Mouse (Mus musculus) ES-Bruce4 (cell line): ENCODE data around the gene Dctn1. TPM values are rescaled to one million over a fixed set of nuclear protein-coding genes. Genes with fewer than 3 reads are reported as not detected.

Source experiments
- H3K27ac ChIP-seq: 2 replicates; pipeline ENCODE4 v1.5.1; 2012; ENCODE audit warnings: low read length, inconsistent platforms; ENCODE audit not compliant: insufficient read depth
- H3K27me3 ChIP-seq: 2 replicates; pipeline ENCODE4 v1.6.1; 2012; ENCODE audit warnings: mild to moderate bottlenecking, low read length, inconsistent platforms; ENCODE audit not compliant: control insufficient read depth, poor library complexity, insufficient read depth, severe bottlenecking
- H3K36me3 ChIP-seq: 2 replicates; pipeline ENCODE4 v1.6.1; 2012; ENCODE audit warnings: inconsistent platforms, mild to moderate bottlenecking, low read length, moderate library complexity; ENCODE audit not compliant: control insufficient read depth, poor library complexity, insufficient read depth, severe bottlenecking
- H3K4me1 ChIP-seq: one replicate; pipeline ENCODE4 v1.8.1; 2011; ENCODE audit warnings: low read length; ENCODE audit not compliant: control insufficient read depth, insufficient read depth
- H3K4me3 ChIP-seq: 2 replicates; pipeline ENCODE4 v1.5.1; 2011; ENCODE audit warnings: low read depth, mild to moderate bottlenecking, low read length
- H3K9ac ChIP-seq: 2 replicates; pipeline ENCODE4 v1.6.1; 2012; ENCODE audit warnings: low read depth, mild to moderate bottlenecking, inconsistent platforms; ENCODE audit not compliant: poor library complexity, severe bottlenecking
- H3K9me3 ChIP-seq: replicated peaks from 2 replicates; pipeline ENCODE4 v1.6.1; 2012; ENCODE audit warnings: mild to moderate bottlenecking, low read length, inconsistent platforms; ENCODE audit not compliant: control insufficient read depth, poor library complexity, insufficient read depth, severe bottlenecking
- CTCF ChIP-seq: IDR thresholded peaks from one replicate; pipeline ENCODE4 v1.8.1; 2011; ENCODE audit warnings: low read depth, low read length
- EP300 ChIP-seq: IDR thresholded peaks from 2 replicates; pipeline ENCODE4 v1.6.1; 2011; ENCODE audit warnings: low read depth, low read length; ENCODE audit not compliant: insufficient read depth
- POLR2A ChIP-seq: IDR thresholded peaks from one replicate; pipeline ENCODE4 v1.8.1; 2011; ENCODE audit warnings: low read length; ENCODE audit not compliant: insufficient read depth
- polyA plus RNA-seq: library from polyadenylated mRNA; stranded (reverse); fragments of >200 nt; gene quantifications from 2 replicates; pipeline ENCODE4 v1.2.4, GENCODE M21; 2011; ENCODE audit warnings: low read depth; ENCODE audit not compliant: missing spikeins, insufficient read depth, insufficient read length

Gene Dctn1
- polyA plus RNA-seq, 1 experiment, result 41.5 TPM

GRCm38 (mm10) chr6:83134951-83135513 lies 30.7 kb upstream of the Dctn1 start, which contains the start of gene Rtkn:
TSS of gene Rtkn (plus strand) at chr6:83135463.
- Histone ChIP-seq H3K9ac (peak within 1 kb of the TSS; percentile 26), H3K36me3 (no peaks in the 10 kb centered on the region), H3K4me3 (peak within 1 kb of the TSS; percentile 48), H3K4me1 (peaks cover 4% of the 10 kb centered on the region), H3K27ac (no peak within 1 kb of the TSS), H3K9me3 (no peaks in the 10 kb centered on the region), H3K27me3 (no peaks in the 10 kb centered on the region)
- TF ChIP-seq EP300, result no peak
- no peak for TF ChIP-seq CTCF
- no peak for TF ChIP-seq POLR2A

DNA sequence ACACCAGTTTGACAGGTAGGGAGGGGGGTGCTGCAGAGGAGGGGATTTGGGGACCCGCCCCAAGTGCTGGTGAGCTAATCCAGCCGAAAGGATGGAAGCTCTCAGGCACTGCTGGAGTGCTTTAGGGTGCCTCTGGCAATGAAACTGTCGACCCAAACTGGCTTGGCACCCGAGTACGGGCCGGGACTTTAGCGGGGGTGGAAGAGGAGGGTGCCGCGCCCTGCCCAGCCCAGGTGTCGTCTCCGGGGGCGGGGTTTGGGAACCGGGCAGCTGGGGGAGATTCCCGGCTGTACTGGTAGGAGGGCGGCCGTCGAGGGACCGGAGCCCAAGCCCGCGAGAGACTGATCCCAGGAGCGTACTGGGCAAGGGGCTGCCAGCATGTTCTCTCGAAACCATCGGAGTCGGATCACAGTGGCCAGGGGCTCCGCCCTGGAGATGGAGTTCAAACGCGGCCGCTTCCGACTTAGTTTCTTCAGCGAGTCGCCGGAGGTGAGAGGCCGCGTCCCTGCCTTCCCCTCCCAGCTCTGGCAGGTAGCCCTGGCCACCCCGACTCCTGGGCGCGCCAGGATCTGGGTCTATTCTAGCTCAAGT lies 30.1 kb upstream of the Dctn1 start:
- H3K4me3 ChIP-seq, result peak overlapping the region; percentile 48
- H3K36me3 ChIP-seq, result no peaks in the 10 kb centered on the region
- peak overlapping the region; percentile 26 for H3K9ac ChIP-seq
- no peak overlapping the region for H3K27ac ChIP-seq
- peaks cover 4% of the 10 kb centered on the region for H3K4me1 ChIP-seq
- H3K9me3 ChIP-seq, result no peaks in the 10 kb centered on the region
- TF ChIP-seq CTCF (no peak), POLR2A (no peak), EP300 (no peak)
- H3K27me3 ChIP-seq, result no peaks in the 10 kb centered on the region

DNA sequence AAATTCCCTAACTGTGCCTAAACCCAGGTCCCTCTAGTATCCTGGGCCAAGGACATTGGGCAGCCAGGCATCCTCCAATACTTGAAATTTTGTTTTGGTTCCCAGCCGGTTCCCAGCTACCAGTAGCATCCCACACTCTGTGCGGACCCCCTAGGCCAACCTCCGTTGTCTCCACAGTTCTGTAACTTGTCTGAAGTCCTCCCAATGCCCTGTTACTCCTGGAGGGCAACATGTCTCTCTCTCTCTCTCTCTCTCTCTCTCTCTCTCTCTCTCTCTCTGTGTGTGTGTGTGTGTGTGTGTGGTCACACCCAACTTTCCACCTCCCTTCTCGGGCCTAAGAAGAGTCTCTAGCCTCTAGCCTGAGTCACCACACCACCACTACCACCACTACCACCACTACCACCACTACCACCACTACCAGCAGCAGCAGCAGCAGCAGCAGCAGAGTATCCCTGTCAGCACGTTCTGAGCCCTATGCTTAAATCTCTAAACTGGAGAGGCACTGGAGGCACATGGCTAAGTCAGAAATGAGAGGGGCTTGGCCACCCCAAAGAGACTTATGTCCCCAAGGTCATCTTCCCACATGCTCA lies 29.3 kb upstream of the Dctn1 start:
- H3K36me3 ChIP-seq, result no peaks in the 10 kb centered on the region
- TF ChIP-seq EP300 (no peak), POLR2A (no peak), CTCF (no peak)
- H3K4me1 ChIP-seq, result peaks cover 4% of the 10 kb centered on the region
- H3K27ac ChIP-seq, result no peak overlapping the region
- H3K4me3 ChIP-seq, result peak overlapping the region; percentile 62
- peak overlapping the region; percentile 26 for H3K9ac ChIP-seq
- no peaks in the 10 kb centered on the region for H3K9me3 ChIP-seq
- no peaks in the 10 kb centered on the region for H3K27me3 ChIP-seq

DNA sequence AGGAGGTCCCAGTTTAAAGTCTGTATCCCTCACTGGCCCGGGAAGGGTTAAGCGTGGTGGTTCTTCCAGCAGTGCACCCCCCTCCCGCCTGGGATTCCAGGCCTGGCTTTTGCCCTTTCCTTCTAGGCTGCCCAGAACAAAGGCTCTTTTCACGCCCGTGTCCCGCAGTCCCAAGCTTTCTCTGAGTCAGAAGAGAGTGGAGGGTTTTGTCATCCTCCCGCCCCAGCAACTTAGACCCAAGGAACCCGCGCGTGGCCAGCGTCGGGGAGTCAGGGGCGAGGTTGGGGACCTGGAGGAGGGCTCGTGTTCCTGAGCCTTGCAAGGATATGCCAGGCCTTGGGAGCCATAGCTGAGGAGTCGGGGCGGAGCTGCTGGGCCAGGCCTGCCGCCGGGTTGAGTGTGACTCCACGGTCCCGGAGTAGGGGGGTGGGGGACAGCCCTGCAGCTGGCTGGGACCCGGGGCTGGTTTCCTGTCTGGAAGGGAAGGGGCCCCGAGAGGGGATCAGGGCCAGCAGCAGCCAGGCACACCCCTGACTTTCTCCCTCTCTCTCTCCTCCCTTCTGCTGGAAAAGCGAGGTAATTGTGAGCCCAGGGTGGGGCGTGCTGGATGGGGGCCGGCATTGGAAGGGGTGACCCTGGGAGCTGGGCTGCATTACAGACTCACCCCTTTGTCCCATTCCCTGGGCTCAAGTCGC lies 28.7 kb upstream of the Dctn1 start:
- Histone ChIP-seq H3K4me3 (peak overlapping the region; percentile 62), H3K9ac (peak overlapping the region; percentile 62), H3K4me1 (peaks cover 6% of the 10 kb centered on the region), H3K27ac (no peak overlapping the region), H3K27me3 (no peaks in the 10 kb centered on the region), H3K9me3 (no peaks in the 10 kb centered on the region), H3K36me3 (no peaks in the 10 kb centered on the region)
- TF ChIP-seq CTCF, result no peak
- no peak for TF ChIP-seq EP300

- Histone ChIP-seq H3K27ac (no peak overlapping the region), H3K9ac (peak overlapping the region; percentile 62), H3K36me3 (no peaks in the 10 kb centered on the region), H3K9me3 (no peaks in the 10 kb centered on the region), H3K4me1 (peaks cover 6% of the 10 kb centered on the region), H3K4me3 (peak overlapping the region; percentile 62), H3K27me3 (no peaks in the 10 kb centered on the region)
- TF ChIP-seq EP300, result no peak
- TF ChIP-seq POLR2A, result no peak
- TF ChIP-seq CTCF, result no peak
Measured at GRCm38 (mm10) chr6:83137576-83137950, 28.2 kb upstream of the Dctn1 start.

GRCm38 (mm10) chr6:83138056-83138455 lies 27.7 kb upstream of the Dctn1 start:
- H3K27me3 ChIP-seq, result no peaks in the 10 kb centered on the region
- no peaks in the 10 kb centered on the region for H3K9me3 ChIP-seq
- peak overlapping the region; percentile 62 for H3K4me3 ChIP-seq
- H3K27ac ChIP-seq, result no peak overlapping the region
- 0 out of 2 replicates have a peak overlapping the region, but pooled peaks have one; percentile 13 for H3K9ac ChIP-seq
- TF ChIP-seq EP300 (no peak), POLR2A (no peak), CTCF (no peak)
- peaks cover 6% of the 10 kb centered on the region for H3K4me1 ChIP-seq
- no peaks in the 10 kb centered on the region for H3K36me3 ChIP-seq
